Mouse (Mus musculus) spleen, adult 2 months (tissue): Measurements from ENCODE around the gene Vmn1r7.

ENCODE experiments used
- CTCF ChIP-seq: fragments of 200-500 bp; IDR thresholded peaks from 2 replicates; pipeline ENCODE4 v1.5.1; 2011; ENCODE audit warnings: mild to moderate bottlenecking, inconsistent platforms; ENCODE audit not compliant: insufficient read depth, insufficient read length, insufficient replicate concordance; ENCODE audit errors: extremely low read depth
- POLR2A ChIP-seq: fragments of 200-500 bp; IDR thresholded peaks from 2 replicates; pipeline ENCODE4 v1.6.1; 2011; ENCODE audit warnings: low read depth, low read length, inconsistent platforms

DNA sequence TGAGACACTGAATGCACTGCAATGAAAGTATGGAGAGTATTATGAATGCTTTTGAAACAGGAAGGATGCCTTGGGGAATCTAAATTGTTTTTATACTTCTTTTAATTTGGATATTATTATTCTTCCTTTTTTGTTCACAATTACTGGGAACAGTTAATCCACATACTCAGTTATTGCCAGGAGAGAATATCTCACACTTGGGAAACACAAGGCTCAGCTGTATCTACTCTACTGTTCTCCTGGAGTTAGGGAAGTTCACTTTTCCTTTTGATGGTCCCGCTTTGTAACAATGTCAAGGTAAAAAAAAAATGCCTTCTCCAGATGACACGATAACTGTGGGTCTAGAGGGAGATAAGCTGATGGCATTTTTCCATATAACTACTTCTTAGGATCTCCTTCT lies 28.2 kb downstream of the Vmn1r7 start, which contains the start of gene Vmn1r6:
- no peak for TF ChIP-seq POLR2A
- TF ChIP-seq CTCF: no peak
